Mouse (Mus musculus) intestine, postnatal 0 days (tissue): Measurements from ENCODE around the gene Jmjd1c. TPM values are rescaled to one million over a fixed set of nuclear protein-coding genes. Genes with fewer than 3 reads are reported as not detected.

Experiments
- ATAC-seq: fragments of 200-750 bp; cut with Nextera tagmentation; 2 replicates; pipeline ENCODE4 v1.8.0; 2017; ENCODE audit warnings: mild to moderate bottlenecking, moderate TSS enrichment, moderate library complexity
- H3K27ac ChIP-seq: fragments of 300-500 bp; sonication (generic); 2 replicates; pipeline ENCODE4 v1.5.1; 2014; ENCODE audit warnings: mild to moderate bottlenecking, low read depth, low read length, moderate library complexity
- H3K27me3 ChIP-seq: fragments of 300-500 bp; sonication (generic); replicated peaks from 2 replicates; pipeline ENCODE4 v1.6.1; 2014; ENCODE audit warnings: low read length, mixed read lengths; ENCODE audit not compliant: control insufficient read depth, insufficient read depth
- H3K36me3 ChIP-seq: fragments of 300-500 bp; sonication (generic); 2 replicates; pipeline ENCODE4 v1.6.1; 2014; ENCODE audit warnings: mild to moderate bottlenecking, moderate library complexity; ENCODE audit not compliant: control insufficient read depth, insufficient read depth
- H3K4me1 ChIP-seq: fragments of 300-500 bp; sonication (generic); replicated peaks from 2 replicates; pipeline ENCODE4 v1.6.1; 2014; ENCODE audit warnings: antibody characterized with exemption, low read length, mixed read lengths; ENCODE audit not compliant: control insufficient read depth, insufficient read depth
- H3K4me2 ChIP-seq: fragments of 300-500 bp; sonication (generic); replicated peaks from 2 replicates; pipeline ENCODE4 v1.6.1; 2014; ENCODE audit warnings: low read depth, mild to moderate bottlenecking, moderate library complexity
- H3K4me3 ChIP-seq: fragments of 300-500 bp; sonication (generic); 2 replicates; pipeline ENCODE4 v1.5.1; 2014; ENCODE audit warnings: low read depth, low read length
- H3K9ac ChIP-seq: fragments of 300-500 bp; sonication (generic); 2 replicates; pipeline ENCODE4 v1.6.1; 2014; ENCODE audit warnings: mild to moderate bottlenecking, low read depth, low read length
- H3K9me3 ChIP-seq: fragments of 300-500 bp; sonication (generic); 2 replicates; pipeline ENCODE4 v1.6.1; 2016; ENCODE audit warnings: mixed run types; ENCODE audit not compliant: control insufficient read depth
- CTCF ChIP-seq: sonication (generic); IDR thresholded peaks from 2 replicates; pipeline ENCODE4 v1.5.1; 2016; ENCODE audit warnings: low read depth, mild to moderate bottlenecking, control low read depth, antibody characterized with exemption, moderate library complexity
- WGBS: fragments of 180-500 bp; shearing (Covaris S2); extraction: QIAGEN DNeasy Blood & Tissue Kit; methylation state at CpG from one replicate; pipeline ENCODE4 v1.1.7; 2014; 5-methylcytosine and 5-hydroxymethylcytosine counted together
- polyA plus RNA-seq: library from polyadenylated mRNA; unstranded; fragments of >200 nt; fragmentation: Nextera tagmentation; extraction: Ambion mirVana; gene quantifications from 2 replicates; pipeline ENCODE4 v1.2.1, GENCODE M21; 2015

Gene Jmjd1c
- polyA plus RNA-seq, 1 experiment from 2014 or later, result 33.4 TPM

DNA sequence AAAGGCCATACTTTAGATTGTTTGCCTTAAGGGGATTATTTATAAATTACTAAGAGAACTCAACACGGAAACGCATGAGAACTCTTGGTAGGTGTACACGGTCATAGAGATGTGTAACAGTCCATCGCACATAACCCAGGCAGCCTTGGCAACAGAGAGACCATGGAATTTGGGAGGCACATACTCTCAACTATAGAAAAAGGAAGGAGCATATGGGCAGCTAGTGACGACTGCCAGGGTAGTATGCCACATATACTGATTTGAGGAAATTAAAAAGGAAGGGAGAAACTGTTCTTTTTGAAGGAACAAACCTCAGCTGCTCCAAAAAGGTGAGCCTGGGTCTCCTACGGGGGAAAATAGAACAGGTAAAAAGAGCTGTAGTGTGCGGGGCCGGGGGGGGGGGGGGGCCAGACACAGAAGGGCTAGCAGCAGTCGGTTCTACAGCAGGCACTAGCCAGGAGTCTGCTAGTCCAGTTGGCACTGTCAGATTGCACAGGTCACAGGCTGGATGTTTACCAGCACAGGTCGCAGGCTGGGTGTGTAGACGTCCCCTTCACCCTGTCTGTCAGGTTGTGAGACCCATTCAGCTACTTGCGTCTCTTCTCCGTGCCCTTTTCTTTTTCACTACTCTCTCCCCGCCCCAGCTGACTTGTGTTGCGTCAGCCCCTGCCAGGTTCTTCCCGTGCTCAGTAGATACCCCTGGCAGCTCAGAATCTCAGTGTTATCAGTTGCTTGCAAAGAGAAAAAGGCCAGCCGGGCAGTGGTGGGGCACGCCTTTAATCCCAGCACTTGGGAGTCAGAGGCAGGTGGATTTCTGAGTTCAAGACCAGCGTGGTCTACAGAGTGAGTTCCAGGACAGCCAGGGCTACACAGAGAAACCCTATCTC, 9.6 kb downstream of the Jmjd1c start:
- no peak overlapping the region for H3K4me3 ChIP-seq
- no peaks in the 10 kb centered on the region for H3K9me3 ChIP-seq
- 0 out of 2 replicates have a peak, but pooled peaks cover 3% of the 10 kb centered on the region for H3K36me3 ChIP-seq
- H3K27me3 ChIP-seq, result no peaks in the 10 kb centered on the region
- ATAC-seq, result no peak
- WGBS, result 52% methylated on average over 19 of the region's 19 CpGs
- TF ChIP-seq CTCF, result no peak
- H3K9ac ChIP-seq, result no peak overlapping the region
- H3K4me1 ChIP-seq, result peaks cover 8% of the 10 kb centered on the region
- no peak overlapping the region; the same call in 1 of the 2 replicates for H3K4me2 ChIP-seq
- H3K27ac ChIP-seq, result no peak overlapping the region

DNA sequence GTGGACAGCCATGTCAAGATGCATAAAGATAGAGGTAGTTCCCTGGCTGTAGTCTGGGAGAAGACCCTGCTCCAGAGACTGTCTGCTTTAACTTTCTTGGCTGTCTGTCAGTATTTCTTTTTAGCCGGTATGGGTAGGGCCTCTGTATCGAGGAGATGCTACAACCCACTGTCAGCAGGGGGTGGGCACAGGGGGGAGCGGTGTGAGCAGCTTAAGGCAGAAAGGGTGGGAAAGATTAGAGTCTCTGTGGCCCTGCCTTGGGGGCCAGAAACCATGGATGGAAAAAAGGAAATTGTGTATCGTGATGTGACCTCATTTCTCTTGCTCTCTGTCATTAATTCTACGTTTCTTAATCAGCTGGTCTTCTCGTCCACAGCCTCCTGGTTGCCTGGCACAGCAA, 10.5 kb downstream of the Jmjd1c start:
- Histone ChIP-seq H3K36me3 (0 out of 2 replicates have a peak, but pooled peaks cover 3% of the 10 kb centered on the region), H3K4me1 (peaks cover 8% of the 10 kb centered on the region)
- 68% methylated on average over 6 of the region's 6 CpGs for WGBS

DNA sequence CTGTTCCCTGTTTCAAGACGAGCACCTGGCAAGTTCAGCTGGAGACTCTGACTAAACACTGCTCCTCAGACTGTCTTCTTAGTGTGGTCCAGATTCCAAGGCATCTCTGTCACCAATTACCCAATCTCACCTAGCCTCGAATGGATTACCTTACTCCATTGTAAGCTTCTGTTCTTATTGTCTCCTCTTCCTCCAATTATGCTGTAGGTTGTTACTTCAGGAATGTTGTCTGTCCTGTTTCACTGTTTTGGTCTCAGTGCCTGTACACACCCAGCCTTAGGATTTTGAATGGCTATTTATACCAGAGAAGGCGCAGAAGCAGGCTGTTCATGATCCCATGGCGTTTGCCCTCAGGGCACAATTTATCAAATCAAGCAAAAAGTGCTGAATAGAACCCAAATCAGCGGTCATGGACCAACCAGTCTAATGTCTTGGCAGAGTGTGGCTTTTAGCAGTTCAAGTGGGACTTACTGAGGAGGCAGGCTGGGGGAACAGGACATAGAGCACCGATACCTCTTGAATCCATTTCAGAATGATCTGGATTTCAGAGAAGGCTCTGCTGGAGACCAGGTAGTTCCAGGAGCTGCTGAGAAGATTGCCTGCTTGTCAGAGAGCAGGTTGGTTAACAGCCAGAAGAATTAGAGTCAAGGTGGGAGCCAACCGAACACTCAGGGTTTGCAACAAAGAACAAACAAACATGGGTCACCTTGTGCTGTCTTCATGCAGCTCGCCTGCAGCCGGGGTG, 11.3 kb downstream of the Jmjd1c start:
- no peak overlapping the region for H3K4me2 ChIP-seq
- H3K27me3 ChIP-seq, result no peaks in the 10 kb centered on the region
- peaks cover 8% of the 10 kb centered on the region for H3K4me1 ChIP-seq
- no peak for TF ChIP-seq CTCF
- 0 out of 2 replicates have a peak, but pooled peaks cover 3% of the 10 kb centered on the region for H3K36me3 ChIP-seq
- no peak; the same call in 1 of the 2 replicates for ATAC-seq
- no peak overlapping the region for H3K9ac ChIP-seq
- H3K4me3 ChIP-seq, result no peak overlapping the region
- 51% methylated on average over 9 of the region's 9 CpGs for whole genome bisulfite sequencing
- no peaks in the 10 kb centered on the region for H3K9me3 ChIP-seq
- no peak overlapping the region for H3K27ac ChIP-seq

More for the DNA sequence above, 10.5 kb downstream of the Jmjd1c start:
- Histone ChIP-seq H3K27ac (no peak overlapping the region), H3K4me3 (no peak overlapping the region), H3K4me2 (no peak overlapping the region), H3K9me3 (no peaks in the 10 kb centered on the region), H3K9ac (no peak overlapping the region), H3K27me3 (no peaks in the 10 kb centered on the region)
- no peak for TF ChIP-seq CTCF
- ATAC-seq, result no peak

- H3K4me2 ChIP-seq, result no peak overlapping the region
- H3K27ac ChIP-seq, result no peak overlapping the region
- TF ChIP-seq CTCF, result no peak
- no peak overlapping the region for H3K4me3 ChIP-seq
- no peaks in the 10 kb centered on the region for H3K9me3 ChIP-seq
- WGBS, result 54% methylated on average over 9 of the region's 9 CpGs
- H3K4me1 ChIP-seq, result peaks cover 6% of the 10 kb centered on the region
- ATAC-seq, result no peak
- H3K36me3 ChIP-seq, result 0 out of 2 replicates have a peak, but pooled peaks cover 3% of the 10 kb centered on the region
- H3K9ac ChIP-seq, result no peak overlapping the region
- H3K27me3 ChIP-seq, result no peaks in the 10 kb centered on the region
These were observed 12.2 kb downstream of the Jmjd1c start for GRCm38 (mm10) chr10:67108096-67108495.

DNA sequence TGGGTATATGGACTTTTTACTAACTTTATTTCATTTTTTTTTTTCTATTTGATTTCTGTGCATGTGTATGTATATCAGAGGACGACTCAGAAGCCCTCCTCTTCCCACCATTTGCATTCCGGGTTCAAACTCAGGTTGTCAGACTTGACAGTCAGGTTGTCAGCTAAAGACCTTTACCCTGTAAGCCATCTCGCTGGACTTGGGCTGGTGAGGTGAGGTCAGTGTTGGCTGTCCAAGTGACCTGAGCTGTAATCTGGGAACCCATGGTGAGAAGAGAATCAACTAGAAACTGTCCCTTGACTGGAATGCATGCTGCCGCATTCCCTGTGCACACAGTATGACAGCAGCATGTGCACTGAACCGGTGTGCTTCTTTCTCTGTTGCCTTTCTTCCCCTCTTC, 13.7 kb downstream of the Jmjd1c start:
- ATAC-seq, result no peak
- peaks cover 3% of the 10 kb centered on the region for H3K4me1 ChIP-seq
- 65% methylated on average over 5 of the region's 5 CpGs for WGBS

More for the DNA sequence above, 13.7 kb downstream of the Jmjd1c start:
- H3K27ac ChIP-seq, result no peak overlapping the region
- no peaks in the 10 kb centered on the region for H3K27me3 ChIP-seq
- no peak overlapping the region for H3K4me2 ChIP-seq
- H3K36me3 ChIP-seq, result 0 out of 2 replicates have a peak, but pooled peaks cover 3% of the 10 kb centered on the region
- no peak overlapping the region for H3K9ac ChIP-seq
- H3K4me3 ChIP-seq, result no peak overlapping the region
- H3K9me3 ChIP-seq, result no peaks in the 10 kb centered on the region
- TF ChIP-seq CTCF, result no peak
